In the genomic region with DNA sequence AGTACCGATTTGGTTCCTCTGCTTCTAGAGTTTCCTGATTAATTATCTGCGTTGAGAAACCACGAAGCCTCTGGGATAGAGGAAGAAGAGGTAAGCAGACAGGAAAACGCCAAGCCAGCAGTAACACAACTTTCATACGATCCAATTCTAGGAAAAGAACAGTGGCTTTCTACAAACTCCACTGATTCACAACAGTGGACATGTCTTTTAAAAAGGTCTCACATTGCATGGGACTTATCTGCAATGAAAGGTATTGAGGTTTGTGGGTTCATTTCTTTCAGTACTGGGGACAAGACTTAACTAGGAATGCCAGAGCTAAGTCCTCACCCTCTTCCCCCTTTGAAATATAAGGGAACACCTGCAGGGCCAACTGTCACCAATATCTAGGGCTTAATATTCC, we compare ENCODE assay signal across 9 mouse cellular contexts. TPM values are rescaled to one million over a fixed set of nuclear protein-coding genes. Genes with fewer than 3 reads are reported as not detected.
A peak's percentile ranks its signal among the peaks of the same experiment; 100 is the strongest.
DNase-seq lines count a peak whose midpoint lies in the region; ATAC-seq and TF ChIP-seq lines count a peak whose summit lies in the region.
"Had no signal": no experiment of that assay in that cellular context is flagged by ENCODE, and none has a peak within 500 bp of the region (broad histone marks: within the 10 kb centered on the region; RNA-seq: fewer than 3 reads in every experiment).

No protein-coding gene starts in this region.

- no peak for TF ChIP-seq CTCF in CH12.LX (conservative IDR thresholded peaks at IDR 0.05 in 1 of 2, IDR thresholded peaks at IDR 0.05 in 1 of 2; ENCODE audit: low read depth in 2 of 2, low read length in 2 of 2)
- TF ChIP-seq CTCF in forebrain, postnatal 0 days (IDR thresholded peaks at IDR 0.05; ENCODE audit: low read depth) = no peak

- TF ChIP-seq POLR2A in CH12.LX (IDR thresholded peaks at IDR 0.05; ENCODE audit: low read depth, low read length) = no peak

- TF ChIP-seq RAD21 in CH12.LX (IDR thresholded peaks at IDR 0.05; ENCODE audit: low read depth, low read length) = no peak

- H3K4me2 ChIP-seq in CH12.LX (ENCODE audit: insufficient read depth, low read depth, poor library complexity, severe bottlenecking) = peak overlapping the region; percentile 86
- peak overlapping the region; percentile 78 for H3K4me2 ChIP-seq in forebrain, postnatal 0 days (ENCODE audit: low read depth)
- H3K4me2 ChIP-seq in liver, embryonic 16.5 days (ENCODE audit: low read depth, low read length) = peak overlapping the region; percentile 96

- no peak for TF ChIP-seq EP300 in CH12.LX (IDR thresholded peaks at IDR 0.05; ENCODE audit: low read length)

- no peak for ATAC-seq in forebrain, postnatal 0 days
- no peak for ATAC-seq in liver, embryonic 16.5 days (ENCODE audit: low read depth)

- peaks cover 3% of the 10 kb centered on the region; the same call in 1 of the 2 replicates for H3K79me2 ChIP-seq in CH12.LX (replicated peaks; ENCODE audit: control insufficient read depth, extremely low read depth, insufficient read depth, poor library complexity, severe bottlenecking)

- no peaks in the 10 kb centered on the region for H3K27me3 ChIP-seq in heart, embryonic 10.5 days (ENCODE audit: insufficient read depth, poor library complexity, severe bottlenecking)
- no peaks in the 10 kb centered on the region for H3K27me3 ChIP-seq in CH12.LX (replicated peaks)
- H3K27me3 ChIP-seq in forebrain, postnatal 0 days (ENCODE audit: insufficient read depth, low read length) = no peaks in the 10 kb centered on the region
- H3K27me3 ChIP-seq in liver, embryonic 16.5 days (ENCODE audit: control insufficient read depth, insufficient read depth, low read depth, low read length) = no peaks in the 10 kb centered on the region

- H3K27ac ChIP-seq in heart, embryonic 10.5 days = peak overlapping the region; percentile 97
- no peak overlapping the region for H3K27ac ChIP-seq in CH12.LX (ENCODE audit: insufficient read depth, low read depth)
- H3K27ac ChIP-seq in forebrain, postnatal 0 days (ENCODE audit: low read depth, low read length) = no peak overlapping the region
- no peak overlapping the region for H3K27ac ChIP-seq in liver, embryonic 16.5 days (ENCODE audit: low read length)

- peak overlapping the region; percentile 68 for H3K9ac ChIP-seq in CH12.LX (ENCODE audit: insufficient read depth, low read depth)
- peak overlapping the region; percentile 72; the same call in 1 of the 2 replicates for H3K9ac ChIP-seq in forebrain, postnatal 0 days
- H3K9ac ChIP-seq in liver, embryonic 16.5 days (ENCODE audit: low read depth, low read length) = peak overlapping the region; percentile 92

- peak overlapping the region; percentile 70 for H3K4me3 ChIP-seq in heart, embryonic 10.5 days
- H3K4me3 ChIP-seq in CH12.LX (replicated peaks in 1 of 3; ENCODE audit: low read depth in 2 of 3, low read length in 2 of 3, poor library complexity in 1 of 3) = peak overlapping the region; percentile 78 to 89 (median 80)
- H3K4me3 ChIP-seq in forebrain, postnatal 0 days (ENCODE audit: low read depth, low read length) = peak overlapping the region; percentile 80
- peak overlapping the region; percentile 92 for H3K4me3 ChIP-seq in liver, embryonic 16.5 days (ENCODE audit: low read depth, low read length)

- dilution Hi-C loops in CH12.LX (cut with MboI; ENCODE audit: extremely low pct_ligation_motif_present, extremely low pct_unique_long_range_greater_than_20kb, low sequenced_read_pairs) = no loop called here

- H3K9me3 ChIP-seq in heart, embryonic 10.5 days = no peaks in the 10 kb centered on the region
- H3K9me3 ChIP-seq in CH12.LX (replicated peaks; ENCODE audit: low read length) = no peaks in the 10 kb centered on the region
- no peaks in the 10 kb centered on the region for H3K9me3 ChIP-seq in forebrain, postnatal 0 days (ENCODE audit: low read length)
- H3K9me3 ChIP-seq in liver, embryonic 16.5 days (replicated peaks; ENCODE audit: control insufficient read depth, low read length) = no peaks in the 10 kb centered on the region

- no peaks in the 10 kb centered on the region for H3K4me1 ChIP-seq in heart, embryonic 10.5 days
- peaks cover 0 to 22% of the 10 kb centered on the region in 2 experiments; a peak in 2 of 4 replicates for H3K4me1 ChIP-seq in CH12.LX (ENCODE audit: control insufficient read depth in 1 of 2, insufficient read depth in 2 of 2)
- no peaks in the 10 kb centered on the region; the same call in 1 of the 2 replicates for H3K4me1 ChIP-seq in forebrain, postnatal 0 days (ENCODE audit: insufficient read depth)
- peaks cover 15% of the 10 kb centered on the region for H3K4me1 ChIP-seq in liver, embryonic 16.5 days (ENCODE audit: control insufficient read depth, low read depth, low read length)

- no peak for DNase-seq in heart, embryonic 10.5 days (ENCODE audit: low spot score)
- no peak for DNase-seq in heart, adult 11 months
- DNase-seq in CH12.LX (ENCODE audit: extremely low read depth) = no peak
- no peak for DNase-seq in forebrain, postnatal 0 days
- DNase-seq in cerebellum, adult 8-10 months = no peak
- DNase-seq in spleen, postnatal 14 days (ENCODE audit: low spot score in 2 of 2) = no peak
- DNase-seq in frontal cortex, postnatal 36 days (ENCODE audit: low spot score in 2 of 2) = no peak

- peaks cover 19% of the 10 kb centered on the region for H3K36me3 ChIP-seq in heart, embryonic 10.5 days
- H3K36me3 ChIP-seq in CH12.LX (replicated peaks in 1 of 2; ENCODE audit: control insufficient read depth in 1 of 2, insufficient read depth in 1 of 2, low read length in 1 of 2) = peaks cover 17 to 35% of the 10 kb centered on the region in 2 experiments
- H3K36me3 ChIP-seq in forebrain, postnatal 0 days (ENCODE audit: insufficient read depth) = peaks cover 22% of the 10 kb centered on the region
- H3K36me3 ChIP-seq in liver, embryonic 16.5 days (ENCODE audit: control insufficient read depth, insufficient read depth) = no peaks in the 10 kb centered on the region

- in situ Hi-C loops in CH12.LX (cut with MboI; ENCODE audit: low pct_ligation_motif_present, low pct_unique_long_range_greater_than_20kb, low sequenced_read_pairs) = no loop called here

- 72% methylated on average over 5 of the region's 5 CpGs for WGBS in heart, embryonic 10.5 days
- 88% methylated on average over 5 of the region's 5 CpGs for WGBS in forebrain, postnatal 0 days
- WGBS in liver, embryonic 16.5 days (ENCODE audit: insufficient replicate concordance) = 16% methylated on average over 5 of the region's 5 CpGs

TF ChIP-seq in CH12.LX, 34 proteins besides CTCF, POLR2A, EP300 and RAD21 (continues in another document):
- TF ChIP-seq ZMIZ1 (IDR thresholded peaks at IDR 0.05; ENCODE audit: low read depth, low read length) (no peak), IRF4 (IDR thresholded peaks at IDR 0.05; ENCODE audit: low read depth, low read length) (no peak), RCOR1 (conservative IDR thresholded peaks at IDR 0.05; ENCODE audit: low read depth, low read length) (no peak), MAFK (IDR thresholded peaks at IDR 0.05; ENCODE audit: insufficient replicate concordance, low read length) (no peak), MEF2A (IDR thresholded peaks at IDR 0.05; ENCODE audit: borderline replicate concordance, low read depth, low read length) (no peak), ETS1 (conservative IDR thresholded peaks at IDR 0.05; ENCODE audit: low read depth, low read length) (no peak), SMC3 (IDR thresholded peaks at IDR 0.05; ENCODE audit: low read depth, low read length) (no peak), UBTF (IDR thresholded peaks at IDR 0.05; ENCODE audit: low read depth, low read length) (no peak), ELF1 (IDR thresholded peaks at IDR 0.05; ENCODE audit: low read depth, low read length) (no peak), CHD1 (IDR thresholded peaks at IDR 0.05; ENCODE audit: low read depth, low read length) (no peak), USF2 (conservative IDR thresholded peaks at IDR 0.05; ENCODE audit: low read depth, low read length) (no peak), POLR2AphosphoS2 (IDR thresholded peaks at IDR 0.05; ENCODE audit: low read depth, low read length) (no peak), JUN (IDR thresholded peaks at IDR 0.05; ENCODE audit: insufficient read depth, low read depth, low read length) (no peak), GABPA (IDR thresholded peaks at IDR 0.05; ENCODE audit: insufficient replicate concordance, low read depth, low read length) (no peak)

RNA-seq across cellular contexts. Expression of a gene that starts 1.0 kb away (rescaled TPM):
- polyA plus RNA-seq in heart, embryonic 10.5 days (2016; fragmentation: Nextera tagmentation; extraction: Ambion mirVana) = 79.7 and 87.6 TPM in 2 replicates
- total RNA-seq in CH12.LX (2012; rRNA removed) (48.8 and 58.0 TPM in 2 replicates), CH12.LX (2014; rRNA removed) (88.7 TPM in 2 replicates)
- polyA plus RNA-seq in CH12.LX (2012; ENCODE audit: insufficient read length, low read depth) = 52.7 and 60.1 TPM in 2 replicates
- 152 and 167 TPM in 2 replicates for total RNA-seq in forebrain, postnatal 0 days (2014; rRNA removed)
- polyA plus RNA-seq in forebrain, postnatal 0 days (2015; fragmentation: Nextera tagmentation; extraction: Ambion mirVana) = 243 and 257 TPM in 2 replicates
- 63.8 and 67.9 TPM in 2 replicates for polyA plus RNA-seq in liver, embryonic 16.5 days (2015; fragmentation: Nextera tagmentation; extraction: Ambion mirVana)

RNA-seq across cellular contexts. Expression of a gene that starts 1.6 kb away (rescaled TPM):
- 9.9 and 11.3 TPM in 2 replicates for polyA plus RNA-seq in heart, embryonic 10.5 days (2016; fragmentation: Nextera tagmentation; extraction: Ambion mirVana)
- total RNA-seq in CH12.LX (2012; rRNA removed) (10.9 and 15.4 TPM in 2 replicates), CH12.LX (2014; rRNA removed) (8.9 and 9.0 TPM in 2 replicates)
- polyA plus RNA-seq in CH12.LX (2012; ENCODE audit: insufficient read length, low read depth) = 17.1 and 18.6 TPM in 2 replicates
- total RNA-seq in forebrain, postnatal 0 days (2014; rRNA removed) = 23.1 and 28.3 TPM in 2 replicates
- polyA plus RNA-seq in forebrain, postnatal 0 days (2015; fragmentation: Nextera tagmentation; extraction: Ambion mirVana) = 17.3 and 22.2 TPM in 2 replicates
- polyA plus RNA-seq in liver, embryonic 16.5 days (2015; fragmentation: Nextera tagmentation; extraction: Ambion mirVana) = 3.1 and 4.8 TPM in 2 replicates

RNA-seq across cellular contexts. Expression of a gene that starts 7.5 kb away (rescaled TPM):
- 42.7 and 50.9 TPM in 2 replicates for polyA plus RNA-seq in heart, embryonic 10.5 days (2016; fragmentation: Nextera tagmentation; extraction: Ambion mirVana)
- 106 and 135 TPM in 2 replicates for total RNA-seq in CH12.LX (2012; rRNA removed)
- 43.1 and 44.3 TPM in 2 replicates for total RNA-seq in CH12.LX (2014; rRNA removed)
- polyA plus RNA-seq in CH12.LX (2012; ENCODE audit: insufficient read length, low read depth) = 108 and 123 TPM in 2 replicates
- 28.7 and 31.1 TPM in 2 replicates for total RNA-seq in forebrain, postnatal 0 days (2014; rRNA removed)
- 5.2 and 6.4 TPM in 2 replicates for polyA plus RNA-seq in forebrain, postnatal 0 days (2015; fragmentation: Nextera tagmentation; extraction: Ambion mirVana)
- polyA plus RNA-seq in liver, embryonic 16.5 days (2015; fragmentation: Nextera tagmentation; extraction: Ambion mirVana) = 13.0 and 14.2 TPM in 2 replicates

RNA-seq across cellular contexts. Expression of a gene that starts 59.0 kb away (rescaled TPM):
- not detected in 2 replicates for polyA plus RNA-seq in heart, embryonic 10.5 days (2016; fragmentation: Nextera tagmentation; extraction: Ambion mirVana)
- total RNA-seq in CH12.LX (2012; rRNA removed) = not detected in 2 replicates
- not detected in 2 replicates for total RNA-seq in CH12.LX (2014; rRNA removed)
- not detected in 2 replicates for polyA plus RNA-seq in CH12.LX (2012; ENCODE audit: insufficient read length, low read depth)
- total RNA-seq in forebrain, postnatal 0 days (2014; rRNA removed) = not detected in 2 replicates
- not detected in 2 replicates for polyA plus RNA-seq in forebrain, postnatal 0 days (2015; fragmentation: Nextera tagmentation; extraction: Ambion mirVana)
- not detected in 2 replicates for polyA plus RNA-seq in liver, embryonic 16.5 days (2015; fragmentation: Nextera tagmentation; extraction: Ambion mirVana)
- polyA plus RNA-seq: large intestine, adult 2 months had no signal
